ENCODE assay signal across 9 mouse cellular contexts in the genomic region with DNA sequence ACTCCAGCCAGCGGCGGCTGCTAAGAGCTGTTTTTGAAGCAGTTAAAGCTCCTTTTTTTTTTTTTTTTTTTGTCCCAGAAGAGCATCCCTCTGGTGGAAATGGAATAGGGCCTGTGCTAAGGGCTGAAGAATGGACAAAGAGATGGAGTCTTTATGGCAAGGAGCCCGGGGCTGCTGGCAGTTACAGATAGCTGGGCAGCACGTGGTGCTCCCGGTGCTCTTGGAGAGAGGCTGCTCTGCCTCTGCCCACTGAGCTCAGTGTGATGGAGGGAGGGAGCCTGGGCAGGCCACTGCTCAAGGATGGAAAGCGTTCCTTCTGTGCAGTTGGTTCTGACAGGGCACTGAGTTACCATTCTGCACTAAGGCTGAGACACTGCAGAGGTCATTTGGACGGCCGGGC. TPM values are rescaled to one million over a fixed set of nuclear protein-coding genes. Genes with fewer than 3 reads are reported as not detected.
A peak's percentile ranks its signal among the peaks of the same experiment; 100 is the strongest.
DNase-seq lines count a peak whose midpoint lies in the region; ATAC-seq lines count a peak whose summit lies in the region.
"Had no signal": no experiment of that assay in that cellular context is flagged by ENCODE, and none has a peak within 500 bp of the region (broad histone marks: within the 10 kb centered on the region; RNA-seq: fewer than 3 reads in every experiment).

No protein-coding gene starts in this region.

- no peaks in the 10 kb centered on the region for H3K36me3 ChIP-seq in lung, embryonic 15.5 days
- H3K36me3 ChIP-seq in megakaryocyte, embryonic 14.5 days (replicated peaks; ENCODE audit: low read length): peaks cover 60% of the 10 kb centered on the region
- no peaks in the 10 kb centered on the region for H3K36me3 ChIP-seq in forebrain, embryonic 12.5 days (replicated peaks)
- H3K36me3 ChIP-seq in hindbrain, embryonic 10.5 days: no peaks in the 10 kb centered on the region
- H3K36me3 ChIP-seq: hindbrain, embryonic 15.5 days had no signal

- no peak overlapping the region for H3K4me2 ChIP-seq in lung, embryonic 15.5 days
- no peak overlapping the region for H3K4me2 ChIP-seq in forebrain, embryonic 12.5 days
- H3K4me2 ChIP-seq: hindbrain, embryonic 15.5 days had no signal

- H3K27ac ChIP-seq in lung, embryonic 15.5 days: peak overlapping the region; percentile 1; the same call in 1 of the 2 replicates
- no peak overlapping the region for H3K27ac ChIP-seq in forebrain, embryonic 12.5 days
- no peak overlapping the region for H3K27ac ChIP-seq in hindbrain, embryonic 10.5 days
- H3K27ac ChIP-seq: hindbrain, embryonic 15.5 days had no signal

- 31% methylated on average over 8 of the region's 8 CpGs for WGBS in lung, embryonic 15.5 days
- 65% methylated on average over 8 of the region's 8 CpGs for WGBS in forebrain, embryonic 12.5 days
- WGBS in hindbrain, embryonic 10.5 days: 65% methylated on average over 8 of the region's 8 CpGs

- H3K4me1 ChIP-seq in lung, embryonic 15.5 days: peaks cover 42% of the 10 kb centered on the region
- peaks cover 94% of the 10 kb centered on the region for H3K4me1 ChIP-seq in megakaryocyte, embryonic 14.5 days
- H3K4me1 ChIP-seq in forebrain, embryonic 12.5 days: peaks cover 54% of the 10 kb centered on the region
- peaks cover 79% of the 10 kb centered on the region for H3K4me1 ChIP-seq in hindbrain, embryonic 10.5 days (replicated peaks)

- no peak for DNase-seq in lung, adult 18-20 months
- peak; percentile 54 for DNase-seq in cerebellum, adult 8-10 months
- peak; percentile 39 for DNase-seq in heart, postnatal 4 days
- no peak for DNase-seq in retina, postnatal 1 day
- DNase-seq in hindbrain, embryonic 10.5 days (ENCODE audit: low spot score): no peak

- H3K4me3 ChIP-seq in lung, embryonic 15.5 days: no peak overlapping the region
- H3K4me3 ChIP-seq in megakaryocyte, embryonic 14.5 days (replicated peaks): peak overlapping the region; percentile 82
- H3K4me3 ChIP-seq in forebrain, embryonic 12.5 days (replicated peaks): no peak overlapping the region
- no peak overlapping the region for H3K4me3 ChIP-seq in hindbrain, embryonic 10.5 days
- H3K4me3 ChIP-seq: hindbrain, embryonic 15.5 days had no signal

- H3K27me3 ChIP-seq in lung, embryonic 15.5 days: no peaks in the 10 kb centered on the region
- H3K27me3 ChIP-seq in megakaryocyte, embryonic 14.5 days (replicated peaks): no peaks in the 10 kb centered on the region
- H3K27me3 ChIP-seq in forebrain, embryonic 12.5 days: peaks cover 6% of the 10 kb centered on the region; the same call in 1 of the 2 replicates
- no peaks in the 10 kb centered on the region for H3K27me3 ChIP-seq in hindbrain, embryonic 10.5 days (ENCODE audit: insufficient read depth, poor library complexity, severe bottlenecking)
- H3K27me3 ChIP-seq: hindbrain, embryonic 15.5 days had no signal

- peak; percentile 49; the same call in 1 of the 2 replicates for ATAC-seq in lung, embryonic 15.5 days (ENCODE audit: borderline replicate concordance, extremely low read depth, low FRiP score, low TSS enrichment)
- no peak for ATAC-seq in forebrain, embryonic 12.5 days (ENCODE audit: low FRiP score)

- no peaks in the 10 kb centered on the region for H3K9me3 ChIP-seq in lung, embryonic 15.5 days
- H3K9me3 ChIP-seq in megakaryocyte, embryonic 14.5 days: no peaks in the 10 kb centered on the region
- no peaks in the 10 kb centered on the region for H3K9me3 ChIP-seq in forebrain, embryonic 12.5 days
- H3K9me3 ChIP-seq in hindbrain, embryonic 10.5 days: no peaks in the 10 kb centered on the region
- H3K9me3 ChIP-seq: hindbrain, embryonic 15.5 days had no signal

- no peak overlapping the region for H3K9ac ChIP-seq in lung, embryonic 15.5 days
- no peak overlapping the region for H3K9ac ChIP-seq in forebrain, embryonic 12.5 days
- H3K9ac ChIP-seq: hindbrain, embryonic 15.5 days had no signal

RNA-seq across cellular contexts. Expression of a gene that starts 53.6 kb away (rescaled TPM):
- polyA plus RNA-seq in lung, embryonic 15.5 days (2015; fragmentation: Nextera tagmentation; extraction: Ambion mirVana): 9.1 and 9.3 TPM in 2 replicates
- 10 to 100 TPM; 38.5 to 40.9 TPM for total RNA-seq in heart, postnatal 4 days (2021)
- 3.6 and 10.3 TPM in 2 replicates for polyA plus RNA-seq in megakaryocyte, embryonic 14.5 days (2012; ENCODE audit: insufficient read depth, low replicate concordance)
- polyA plus RNA-seq in forebrain, embryonic 12.5 days (2016; fragmentation: Nextera tagmentation; extraction: Ambion mirVana): 17.7 and 19.1 TPM in 2 replicates
- polyA plus RNA-seq in hindbrain, embryonic 10.5 days (2016; fragmentation: Nextera tagmentation; extraction: Ambion mirVana): 10.3 and 11.0 TPM in 2 replicates

Comparison
In these comparisons a context has a peak if more than half of its experiments do, and no peak if none do; other contexts are left out.
1. DNase-seq: peak in cerebellum, adult 8-10 months (single experiment) and heart, postnatal 4 days (single experiment); none in lung, adult 18-20 months (0 of 2), retina, postnatal 1 day (single experiment) and hindbrain, embryonic 10.5 days (single experiment).